Mouse (Mus musculus) midbrain, embryonic 15.5 days (tissue): Measurements from ENCODE around the gene Tmem267. TPM values are rescaled to one million over a fixed set of nuclear protein-coding genes. Genes with fewer than 3 reads are reported as not detected.
A peak's percentile ranks its signal among the peaks of the same experiment; 100 is the strongest.

Experiments used
- ATAC-seq: fragments of 200-750 bp; cut with Nextera tagmentation; replicated peaks from 2 replicates; pipeline ENCODE4 v1.8.0; 2017; ENCODE audit warnings: moderate TSS enrichment
- H3K27ac ChIP-seq: fragments of 300-500 bp; sonication (generic); 2 replicates; pipeline ENCODE4 v1.5.1; 2015; ENCODE audit warnings: mild to moderate bottlenecking, inconsistent platforms
- H3K27me3 ChIP-seq: fragments of 300-500 bp; sonication (generic); replicated peaks from 2 replicates; pipeline ENCODE4 v1.6.1; 2015; ENCODE audit warnings: inconsistent platforms
- H3K36me3 ChIP-seq: fragments of 300-500 bp; sonication (generic); replicated peaks from 2 replicates; pipeline ENCODE4 v1.6.1; 2015; ENCODE audit warnings: inconsistent platforms
- H3K4me1 ChIP-seq: fragments of 300-500 bp; sonication (generic); 2 replicates; pipeline ENCODE4 v1.6.1; 2015; ENCODE audit warnings: inconsistent platforms
- H3K4me2 ChIP-seq: fragments of 300-500 bp; sonication (generic); 2 replicates; pipeline ENCODE4 v1.6.1; 2015; ENCODE audit warnings: inconsistent platforms, mild to moderate bottlenecking, moderate library complexity
- H3K4me3 ChIP-seq: fragments of 300-500 bp; sonication (generic); 2 replicates; pipeline ENCODE4 v1.5.1; 2015; ENCODE audit warnings: mild to moderate bottlenecking, inconsistent platforms
- H3K9ac ChIP-seq: fragments of 300-500 bp; sonication (generic); 2 replicates; pipeline ENCODE4 v1.6.1; 2015; ENCODE audit warnings: mild to moderate bottlenecking, inconsistent platforms
- H3K9me3 ChIP-seq: fragments of 300-500 bp; sonication (generic); 2 replicates; pipeline ENCODE4 v1.6.1; 2016; ENCODE audit warnings: inconsistent platforms
- WGBS: fragments of 180-500 bp; shearing (Covaris S2); methylation state at CpG from one replicate; pipeline ENCODE4 v1.1.7; 2015; ENCODE audit warnings: mixed read lengths; 5-methylcytosine and 5-hydroxymethylcytosine counted together
- polyA plus RNA-seq: library from polyadenylated mRNA; unstranded; fragments of >200 nt; fragmentation: Nextera tagmentation; extraction: Ambion mirVana; gene quantifications from 2 replicates; pipeline ENCODE4 v1.2.1, GENCODE M21; 2015

Gene Tmem267
- polyA plus RNA-seq, 1 experiment from 2014 or later: 3.7 TPM

- H3K27me3 ChIP-seq: 0 out of 2 replicates have a peak, but pooled peaks cover 5% of the 10 kb centered on the region
- H3K9ac ChIP-seq: peak overlapping the region; percentile 37; the same call in 1 of the 2 replicates
- peak overlapping the region; percentile 61 for H3K4me2 ChIP-seq
- H3K36me3 ChIP-seq: no peaks in the 10 kb centered on the region
- peak overlapping the region; percentile 53 for H3K4me3 ChIP-seq
- H3K27ac ChIP-seq: peak overlapping the region; percentile 65; the same call in 1 of the 2 replicates
- ATAC-seq: peak; percentile 97
- 4% methylated on average over 29 of the region's 33 CpGs for WGBS
- H3K9me3 ChIP-seq: no peaks in the 10 kb centered on the region
- H3K4me1 ChIP-seq: no peaks in the 10 kb centered on the region
These were observed 143.8 kb downstream of the Tmem267 start for GRCm38 (mm10) chr13:119631482-119632155.

GRCm38 (mm10) chr13:119632156-119632548, 144.3 kb downstream of the Tmem267 start:
- Histone ChIP-seq H3K9ac (no peak overlapping the region), H3K4me1 (no peaks in the 10 kb centered on the region), H3K4me3 (peak overlapping the region; percentile 53; the same call in 1 of the 2 replicates), H3K27ac (no peak overlapping the region), H3K36me3 (no peaks in the 10 kb centered on the region), H3K9me3 (no peaks in the 10 kb centered on the region), H3K27me3 (0 out of 2 replicates have a peak, but pooled peaks cover 5% of the 10 kb centered on the region), H3K4me2 (peak overlapping the region; percentile 61; the same call in 1 of the 2 replicates)
- WGBS: 81% methylated on average over 4 of the region's 4 CpGs
- peak; percentile 65 for ATAC-seq

- H3K4me1 ChIP-seq: no peaks in the 10 kb centered on the region
- H3K4me2 ChIP-seq: no peak overlapping the region
- 75% methylated on average over 2 of the region's 2 CpGs for WGBS
- H3K9me3 ChIP-seq: no peaks in the 10 kb centered on the region
- ATAC-seq: no peak
- no peak overlapping the region for H3K27ac ChIP-seq
- H3K27me3 ChIP-seq: 0 out of 2 replicates have a peak, but pooled peaks cover 5% of the 10 kb centered on the region
- H3K36me3 ChIP-seq: no peaks in the 10 kb centered on the region
- no peak overlapping the region for H3K9ac ChIP-seq
- no peak overlapping the region for H3K4me3 ChIP-seq
These were observed 147.7 kb downstream of the Tmem267 start for GRCm38 (mm10) chr13:119635496-119635895.

- Histone ChIP-seq H3K4me2 (no peak overlapping the region), H3K9me3 (no peaks in the 10 kb centered on the region), H3K27ac (no peak overlapping the region), H3K4me1 (no peaks in the 10 kb centered on the region), H3K27me3 (0 out of 2 replicates have a peak, but pooled peaks cover 5% of the 10 kb centered on the region), H3K4me3 (no peak overlapping the region), H3K36me3 (no peaks in the 10 kb centered on the region), H3K9ac (no peak overlapping the region)
- ATAC-seq: no peak
- WGBS: 77% methylated on average over 4 of the region's 4 CpGs
These were observed 150.0 kb downstream of the Tmem267 start for GRCm38 (mm10) chr13:119637837-119638236.

- no peak overlapping the region for H3K27ac ChIP-seq
- no peak for ATAC-seq
- no peaks in the 10 kb centered on the region for H3K36me3 ChIP-seq
- H3K4me2 ChIP-seq: no peak overlapping the region
- no peaks in the 10 kb centered on the region for H3K4me1 ChIP-seq
- 88% methylated on average over 5 of the region's 5 CpGs for WGBS
- no peaks in the 10 kb centered on the region for H3K9me3 ChIP-seq
- H3K9ac ChIP-seq: no peak overlapping the region
- H3K4me3 ChIP-seq: no peak overlapping the region
- 0 out of 2 replicates have a peak, but pooled peaks cover 5% of the 10 kb centered on the region for H3K27me3 ChIP-seq
These were observed 150.6 kb downstream of the Tmem267 start for GRCm38 (mm10) chr13:119638449-119638848.

- WGBS: 83% methylated on average over 5 of the region's 5 CpGs
- no peaks in the 10 kb centered on the region for H3K4me1 ChIP-seq
- H3K9ac ChIP-seq: no peak overlapping the region
- H3K27ac ChIP-seq: no peak overlapping the region
- no peak overlapping the region for H3K4me3 ChIP-seq
- H3K36me3 ChIP-seq: no peaks in the 10 kb centered on the region
- H3K27me3 ChIP-seq: no peaks in the 10 kb centered on the region
- ATAC-seq: no peak
- H3K4me2 ChIP-seq: no peak overlapping the region
- H3K9me3 ChIP-seq: no peaks in the 10 kb centered on the region
These were observed 151.5 kb downstream of the Tmem267 start for GRCm38 (mm10) chr13:119639302-119639701.

- no peak overlapping the region for H3K4me3 ChIP-seq
- H3K27me3 ChIP-seq: no peaks in the 10 kb centered on the region
- no peaks in the 10 kb centered on the region for H3K4me1 ChIP-seq
- 37% methylated on average over 4 of the region's 4 CpGs for WGBS
- H3K27ac ChIP-seq: no peak overlapping the region
- H3K36me3 ChIP-seq: no peaks in the 10 kb centered on the region
- ATAC-seq: peak; percentile 75
- H3K9ac ChIP-seq: no peak overlapping the region
- H3K9me3 ChIP-seq: no peaks in the 10 kb centered on the region
- no peak overlapping the region for H3K4me2 ChIP-seq
These were observed 152.7 kb downstream of the Tmem267 start for GRCm38 (mm10) chr13:119640504-119640903.

- H3K4me2 ChIP-seq: no peak overlapping the region
- H3K9ac ChIP-seq: no peak overlapping the region
- no peak for ATAC-seq
- no peaks in the 10 kb centered on the region for H3K4me1 ChIP-seq
- no peak overlapping the region for H3K4me3 ChIP-seq
- 87% methylated on average over 7 of the region's 7 CpGs for whole genome bisulfite sequencing
- no peaks in the 10 kb centered on the region for H3K36me3 ChIP-seq
- no peaks in the 10 kb centered on the region for H3K27me3 ChIP-seq
- H3K9me3 ChIP-seq: no peaks in the 10 kb centered on the region
- no peak overlapping the region for H3K27ac ChIP-seq
These were observed 153.3 kb downstream of the Tmem267 start for GRCm38 (mm10) chr13:119641145-119641544.

GRCm38 (mm10) chr13:119644769-119645168, 156.9 kb downstream of the Tmem267 start:
- Histone ChIP-seq H3K27me3 (no peaks in the 10 kb centered on the region), H3K4me1 (0 out of 2 replicates have a peak, but pooled peaks cover 3% of the 10 kb centered on the region), H3K4me3 (no peak overlapping the region), H3K4me2 (no peak overlapping the region), H3K9me3 (no peaks in the 10 kb centered on the region), H3K27ac (no peak overlapping the region), H3K36me3 (no peaks in the 10 kb centered on the region), H3K9ac (no peak overlapping the region)
- 55% methylated on average over 5 of the region's 5 CpGs for WGBS
- ATAC-seq: no peak

- no peak overlapping the region for H3K9ac ChIP-seq
- H3K27ac ChIP-seq: no peak overlapping the region
- no peak overlapping the region for H3K4me2 ChIP-seq
- no peaks in the 10 kb centered on the region for H3K27me3 ChIP-seq
- H3K36me3 ChIP-seq: no peaks in the 10 kb centered on the region
- H3K4me1 ChIP-seq: 0 out of 2 replicates have a peak, but pooled peaks cover 3% of the 10 kb centered on the region
- 94% methylated on average over 1 of the region's 1 CpGs for WGBS
- H3K4me3 ChIP-seq: no peak overlapping the region
- no peak for ATAC-seq
- H3K9me3 ChIP-seq: no peaks in the 10 kb centered on the region
These were observed 158.7 kb downstream of the Tmem267 start for GRCm38 (mm10) chr13:119646511-119646910.

GRCm38 (mm10) chr13:119648891-119649698, 161.3 kb downstream of the Tmem267 start:
- ATAC-seq: peak; percentile 71
- Histone ChIP-seq H3K4me2 (0 out of 2 replicates have a peak overlapping the region, but pooled peaks have one; percentile 14), H3K4me1 (0 out of 2 replicates have a peak, but pooled peaks cover 3% of the 10 kb centered on the region), H3K9me3 (no peaks in the 10 kb centered on the region), H3K27ac (peak overlapping the region; percentile 56), H3K36me3 (no peaks in the 10 kb centered on the region), H3K4me3 (no peak overlapping the region), H3K27me3 (no peaks in the 10 kb centered on the region), H3K9ac (no peak overlapping the region)
- WGBS: 50% methylated on average over 15 of the region's 15 CpGs

- no peak overlapping the region for H3K9ac ChIP-seq
- 0 out of 2 replicates have a peak, but pooled peaks cover 3% of the 10 kb centered on the region for H3K4me1 ChIP-seq
- H3K4me2 ChIP-seq: 0 out of 2 replicates have a peak overlapping the region, but pooled peaks have one; percentile 14
- no peak overlapping the region for H3K4me3 ChIP-seq
- H3K36me3 ChIP-seq: no peaks in the 10 kb centered on the region
- H3K27me3 ChIP-seq: no peaks in the 10 kb centered on the region
- ATAC-seq: peak; percentile 67
- peak overlapping the region; percentile 56; the same call in 1 of the 2 replicates for H3K27ac ChIP-seq
- WGBS: 74% methylated on average over 1 of the region's 1 CpGs
- no peaks in the 10 kb centered on the region for H3K9me3 ChIP-seq
These were observed 161.8 kb downstream of the Tmem267 start for GRCm38 (mm10) chr13:119649699-119650046.
